Comparison of ENCODE assay signal across 20 mouse cellular contexts in genomic region chr2:36139096-36139495, GRCm38 (mm10). TPM values are rescaled to one million over a fixed set of nuclear protein-coding genes. Genes with fewer than 3 reads are reported as not detected.
DNase-seq lines count a peak whose midpoint lies in the region; ATAC-seq and TF ChIP-seq lines count a peak whose summit lies in the region.
"Had no signal": no experiment of that assay in that cellular context is flagged by ENCODE, and none has a peak within 500 bp of the region (broad histone marks: within the 10 kb centered on the region; RNA-seq: fewer than 3 reads in every experiment).

No protein-coding gene starts in this region.

- H3K4me3 ChIP-seq in kidney, adult 2 months (ENCODE audit: insufficient read depth, low read depth, low read length): no peak overlapping the region
- no peak overlapping the region for H3K4me3 ChIP-seq in lung, embryonic 16.5 days (ENCODE audit: low read length)
- no peak overlapping the region for H3K4me3 ChIP-seq in liver, postnatal 0 days (ENCODE audit: low read depth, low read length)
- H3K4me3 ChIP-seq: layer of hippocampus, adult 2 months; megakaryocyte, embryonic 14.5 days had no signal

- WGBS in kidney, adult 2 months: 33% methylated on average over 2 of the region's 2 CpGs
- 36% methylated on average over 2 of the region's 2 CpGs for WGBS in lung, embryonic 16.5 days
- WGBS in liver, postnatal 0 days (ENCODE audit: insufficient replicate concordance): 75% methylated on average over 2 of the region's 2 CpGs

- H3K4me2 ChIP-seq in lung, embryonic 16.5 days (ENCODE audit: low read depth, low read length): no peak overlapping the region
- no peak overlapping the region for H3K4me2 ChIP-seq in liver, postnatal 0 days (ENCODE audit: low read depth, low read length)

- H3K9ac ChIP-seq in lung, embryonic 16.5 days (ENCODE audit: low read length): no peak overlapping the region
- H3K9ac ChIP-seq in liver, postnatal 0 days (replicated peaks): no peak overlapping the region
- H3K9ac ChIP-seq: forebrain, postnatal 0 days had no signal

- H3K27ac ChIP-seq in kidney, adult 2 months (ENCODE audit: insufficient read depth, low read depth, low read length): no peak overlapping the region
- peak overlapping the region; percentile 76 for H3K27ac ChIP-seq in lung, embryonic 16.5 days (ENCODE audit: low read length)
- H3K27ac ChIP-seq in liver, postnatal 0 days (ENCODE audit: low read depth): 0 out of 2 replicates have a peak overlapping the region, but pooled peaks have one; percentile 1
- H3K27ac ChIP-seq: layer of hippocampus, adult 2 months had no signal

- no peaks in the 10 kb centered on the region; the same call in 1 of the 2 replicates for H3K36me3 ChIP-seq in kidney, adult 2 months (ENCODE audit: control insufficient read depth, insufficient read depth, low read length)
- peaks cover 10% of the 10 kb centered on the region for H3K36me3 ChIP-seq in lung, embryonic 16.5 days (ENCODE audit: control insufficient read depth, insufficient read depth, low read length)
- peaks cover 10% of the 10 kb centered on the region for H3K36me3 ChIP-seq in liver, postnatal 0 days (replicated peaks; ENCODE audit: insufficient read depth, low read length)

- TF ChIP-seq EP300 in liver, postnatal 0 days (IDR thresholded peaks at IDR 0.05; ENCODE audit: low read depth): no peak

- peaks cover 13% of the 10 kb centered on the region; the same call in 1 of the 2 replicates for H3K4me1 ChIP-seq in kidney, adult 2 months (ENCODE audit: control insufficient read depth, insufficient read depth, low read length)
- peaks cover 19% of the 10 kb centered on the region for H3K4me1 ChIP-seq in lung, embryonic 16.5 days (replicated peaks; ENCODE audit: control insufficient read depth, insufficient read depth, low read length)
- peaks cover 18% of the 10 kb centered on the region for H3K4me1 ChIP-seq in liver, postnatal 0 days (ENCODE audit: insufficient read depth)

- no peaks in the 10 kb centered on the region for H3K9me3 ChIP-seq in lung, embryonic 16.5 days (ENCODE audit: control insufficient read depth, low read length)
- no peaks in the 10 kb centered on the region for H3K9me3 ChIP-seq in liver, postnatal 0 days (ENCODE audit: low read length)
- H3K9me3 ChIP-seq: megakaryocyte, embryonic 14.5 days had no signal

- ATAC-seq in lung, embryonic 16.5 days (ENCODE audit: low read depth): no peak
- ATAC-seq in liver, postnatal 0 days: no peak
- no peak for ATAC-seq in activated CD4-positive, CD25-positive, alpha-beta regulatory T cell, adult 4 months
- ATAC-seq: forebrain, postnatal 0 days; hindbrain, embryonic 16.5 days; midbrain, embryonic 16.5 days had no signal

- TF ChIP-seq POLR2A in kidney, adult 2 months (IDR thresholded peaks at IDR 0.05; ENCODE audit: low read depth, low read length): no peak

- TF ChIP-seq CTCF in kidney, adult 2 months (conservative IDR thresholded peaks at IDR 0.05; ENCODE audit: insufficient read depth, insufficient read length, low read depth, low read length): no peak
- TF ChIP-seq CTCF in liver, postnatal 0 days (IDR thresholded peaks at IDR 0.05; ENCODE audit: low read depth): no peak

- peak; percentile 15 for DNase-seq in heart, adult 11 months
- DNase-seq in heart, postnatal 4 days: no peak
- DNase-seq in kidney, adult 2 months: peak; percentile 30
- no peak for DNase-seq in kidney, adult 9 months
- no peak for DNase-seq in lung, postnatal 4 days
- DNase-seq in liver, postnatal 0 days: no peak
- DNase-seq: adrenal gland, postnatal 10 days; cerebellum, adult 11-12 months; forebrain, postnatal 0 days; kidney, adult 8-10 months; left cerebral cortex, postnatal 4 days; retina, postnatal 1 day; right cerebral cortex, postnatal 4 days had no signal

- no peaks in the 10 kb centered on the region for H3K27me3 ChIP-seq in kidney, adult 2 months (replicated peaks; ENCODE audit: control insufficient read depth, insufficient read depth, low read length)
- no peaks in the 10 kb centered on the region for H3K27me3 ChIP-seq in lung, embryonic 16.5 days (ENCODE audit: control insufficient read depth, insufficient read depth, low read depth, low read length)
- H3K27me3 ChIP-seq in liver, postnatal 0 days (ENCODE audit: insufficient read depth, low read length): no peaks in the 10 kb centered on the region
- H3K27me3 ChIP-seq: CH12.LX; megakaryocyte, embryonic 14.5 days had no signal

RNA-seq across cellular contexts. Expression of gene Rbm18, which starts 2.5 kb away (rescaled TPM):
- total RNA-seq in heart, postnatal 4 days (2021): 10 to 100 TPM; 41.4 to 42.7 TPM
- polyA plus RNA-seq in kidney, adult 2 months (2012; rRNA removed): 10.9 and 15.2 TPM in 2 replicates
- polyA plus RNA-seq in lung, embryonic 16.5 days (2015; fragmentation: Nextera tagmentation; extraction: Ambion mirVana): 73.5 and 75.4 TPM in 2 replicates
- polyA plus RNA-seq in liver, postnatal 0 days (2015; fragmentation: Nextera tagmentation; extraction: Ambion mirVana): 13.8 and 14.9 TPM in 2 replicates
- polyA plus RNA-seq in activated CD4-positive, CD25-positive, alpha-beta regulatory T cell, adult 4 months (2017; shearing (Covaris generic)): 10 to 100 TPM; 47.5 to 55.6 TPM

RNA-seq across cellular contexts. Expression of gene Mrrf, which starts 2.9 kb away (rescaled TPM):
- 10 to 100 TPM; 37.3 to 39.1 TPM for total RNA-seq in heart, postnatal 4 days (2021)
- polyA plus RNA-seq in kidney, adult 2 months (2012; rRNA removed): 54.0 and 65.1 TPM in 2 replicates
- 30.3 TPM in 2 replicates for polyA plus RNA-seq in lung, embryonic 16.5 days (2015; fragmentation: Nextera tagmentation; extraction: Ambion mirVana)
- 11.1 and 14.6 TPM in 2 replicates for polyA plus RNA-seq in liver, postnatal 0 days (2015; fragmentation: Nextera tagmentation; extraction: Ambion mirVana)
- polyA plus RNA-seq in activated CD4-positive, CD25-positive, alpha-beta regulatory T cell, adult 4 months (2017; shearing (Covaris generic)): 10 to 100 TPM in 1 of 2 experiments, 1 to 10 TPM in 1; 9.4 to 16.3 TPM

RNA-seq across cellular contexts. Expression of gene Lhx6, which starts 33.9 kb away (rescaled TPM):
- total RNA-seq in heart, postnatal 4 days (2021): 1 to 10 TPM; 6.7 to 8.6 TPM
- 1.4 and 1.7 TPM in 2 replicates for polyA plus RNA-seq in kidney, adult 2 months (2012; rRNA removed)
- 4.7 and 4.9 TPM in 2 replicates for polyA plus RNA-seq in lung, embryonic 16.5 days (2015; fragmentation: Nextera tagmentation; extraction: Ambion mirVana)
- polyA plus RNA-seq in liver, postnatal 0 days (2015; fragmentation: Nextera tagmentation; extraction: Ambion mirVana): 1.2 and 1.3 TPM in 2 replicates
- not detected for polyA plus RNA-seq in activated CD4-positive, CD25-positive, alpha-beta regulatory T cell, adult 4 months (2017; shearing (Covaris generic))

Comparison
In these comparisons a context has a peak if more than half of its experiments do, and no peak if none do; other contexts are left out.
1. DNase-seq: peak in heart, adult 11 months (single experiment) and kidney, adult 2 months (single experiment); none in heart, postnatal 4 days (single experiment), kidney, adult 9 months (single experiment), lung, postnatal 4 days (0 of 2) and liver, postnatal 0 days (single experiment).